Mouse (Mus musculus): Measurements from ENCODE around the gene Tgfb1i1. TPM values are rescaled to one million over a fixed set of nuclear protein-coding genes. Genes with fewer than 3 reads are reported as not detected.

Tgfb1i1 gene
- total RNA-seq, 4 experiments from 2014 or later, result 17.0 to 24.2 (median 20.5) TPM

DNA sequence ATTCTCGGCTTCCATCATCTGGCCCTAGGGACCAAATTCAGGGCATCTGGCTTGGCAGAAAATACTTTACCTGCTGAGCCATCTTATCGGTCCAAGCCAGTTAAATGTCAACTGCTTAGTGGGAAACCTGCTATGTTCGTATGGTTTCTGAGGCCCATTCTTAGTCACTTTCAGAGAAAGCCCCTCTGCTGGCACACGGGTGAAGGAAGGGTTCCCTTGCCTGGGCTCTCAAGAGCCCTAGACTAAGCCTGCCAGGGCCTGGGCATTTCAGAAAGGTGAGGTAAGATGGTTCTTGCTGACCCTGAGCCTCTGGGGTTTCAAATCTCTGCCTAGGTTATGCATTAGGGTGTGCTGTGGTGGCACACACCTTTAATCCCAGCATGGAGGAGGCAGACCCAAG is 1.1 kb upstream of the Tgfb1i1 start:
- DNase-seq, result no peak

DNA sequence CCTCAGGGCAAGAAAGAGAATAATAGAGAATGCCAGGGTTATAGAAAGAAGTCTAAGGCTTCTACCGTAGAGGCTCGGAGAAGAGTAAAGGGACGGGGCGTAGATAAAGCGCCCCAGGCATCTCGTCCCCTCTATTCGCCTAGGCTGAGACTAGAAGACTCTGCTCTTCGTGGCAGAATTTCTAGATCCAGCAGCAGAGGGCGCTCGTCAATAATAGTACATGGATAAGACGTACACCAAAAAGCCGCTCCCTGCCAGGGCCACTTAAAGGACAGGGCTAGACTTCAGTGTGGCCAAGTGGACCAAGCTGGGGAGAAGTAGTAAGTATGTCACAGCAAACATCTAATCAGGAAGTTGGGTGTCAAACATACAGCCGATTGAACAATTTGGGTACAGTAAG is 831 bp downstream of the Tgfb1i1 start:
- DNase-seq, result peak; percentile 71

DNA sequence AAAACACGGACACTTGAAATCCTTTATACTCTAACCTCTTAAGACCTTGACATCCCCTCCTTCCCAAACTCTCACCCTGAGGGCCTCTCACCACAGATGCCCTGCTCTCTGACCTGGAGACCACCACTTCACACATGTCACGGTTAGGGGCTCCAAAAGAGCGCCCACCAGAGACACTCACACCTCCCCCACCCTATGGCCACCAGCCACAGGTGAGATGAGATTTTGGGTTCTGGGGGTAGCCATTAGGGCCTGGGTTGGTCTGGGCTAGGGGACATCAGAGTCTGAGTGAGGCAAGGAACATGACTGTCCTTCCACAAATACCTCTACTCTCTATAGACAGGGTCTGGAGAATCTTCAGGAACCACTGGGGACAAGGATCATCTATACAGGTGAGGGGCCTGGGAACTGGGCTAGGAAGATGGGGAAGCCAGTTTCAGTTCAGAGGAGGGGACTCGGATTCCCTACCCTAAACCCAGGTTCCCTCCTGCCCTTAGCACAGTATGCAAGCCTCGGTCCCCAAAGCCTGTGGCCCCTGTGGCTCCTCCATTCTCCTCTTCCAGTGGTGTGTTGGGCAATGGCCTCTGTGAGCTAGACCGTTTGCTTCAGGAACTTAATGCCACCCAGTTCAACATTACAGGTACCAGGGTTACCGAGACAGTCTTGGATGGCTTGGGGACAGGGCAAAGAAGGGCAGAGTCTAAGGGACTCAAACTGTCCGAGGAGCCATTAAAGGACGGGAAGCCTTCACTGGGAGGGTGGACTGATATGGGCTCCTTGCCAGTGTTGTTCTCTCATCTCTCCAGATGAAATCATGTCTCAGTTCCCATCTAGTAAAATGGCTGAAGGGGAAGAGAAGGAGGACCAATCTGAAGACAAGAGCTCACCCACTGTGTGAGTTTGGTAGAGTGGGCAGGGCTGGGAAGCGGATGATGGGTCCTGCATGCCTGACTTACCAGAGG is 1.8 kb downstream of the Tgfb1i1 start:
- no peak for DNase-seq

DNA sequence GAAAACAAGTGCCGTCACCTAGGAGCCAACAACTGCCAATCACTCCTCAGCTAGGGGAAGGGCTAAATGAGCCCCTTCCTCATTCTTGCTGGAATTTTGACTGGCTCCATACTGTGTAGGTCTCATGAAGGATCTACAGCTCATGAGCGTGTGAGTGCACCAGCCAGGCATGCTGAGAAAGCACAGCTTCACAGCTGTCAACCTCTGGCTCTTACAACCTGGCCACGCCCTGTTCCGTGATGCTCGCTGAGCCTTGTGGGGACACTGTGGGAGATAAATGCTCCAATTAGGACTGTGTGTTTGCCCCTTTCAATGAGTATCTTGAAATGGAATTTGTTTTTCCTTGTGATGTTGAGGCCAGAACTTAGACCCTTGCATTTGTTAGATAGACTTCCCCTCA is 3.4 kb downstream of the Tgfb1i1 start:
- no peak for DNase-seq

DNA sequence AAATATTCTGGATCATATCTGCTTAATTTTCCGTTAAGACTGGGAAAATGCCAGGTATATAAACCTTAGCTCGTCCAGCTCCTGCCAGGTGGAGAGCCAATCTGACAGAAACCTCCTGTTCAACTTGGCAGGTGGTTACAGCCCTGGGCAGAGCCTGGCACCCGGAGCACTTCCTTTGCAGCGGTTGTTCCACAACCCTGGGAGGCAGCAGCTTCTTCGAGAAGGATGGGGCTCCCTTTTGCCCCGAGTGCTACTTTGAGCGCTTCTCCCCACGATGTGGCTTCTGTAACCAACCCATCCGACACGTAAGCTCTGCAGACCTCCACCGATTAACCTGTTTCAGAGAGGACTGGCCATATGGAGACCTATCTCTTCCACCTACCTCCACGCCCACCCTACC is 5.3 kb downstream of the Tgfb1i1 start:
- no peak for DNase-seq

DNA sequence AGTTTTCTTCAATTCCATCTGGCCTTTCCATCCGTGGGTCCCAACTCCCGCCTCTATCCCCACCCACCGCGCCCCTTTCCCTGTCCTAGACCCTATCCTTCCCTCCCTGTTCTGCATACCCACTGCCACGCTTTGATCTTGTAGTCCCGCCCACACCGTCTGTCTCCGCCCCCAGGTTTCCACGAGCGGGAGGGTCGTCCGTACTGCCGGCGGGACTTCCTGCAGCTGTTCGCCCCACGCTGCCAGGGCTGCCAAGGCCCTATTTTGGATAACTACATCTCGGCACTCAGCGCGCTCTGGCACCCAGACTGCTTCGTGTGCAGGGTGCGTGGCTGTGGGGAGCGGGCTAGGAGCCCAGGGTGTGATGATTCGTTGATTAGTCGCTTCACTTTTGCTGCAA is 6.0 kb downstream of the Tgfb1i1 start:
- no peak for DNase-seq

DNA sequence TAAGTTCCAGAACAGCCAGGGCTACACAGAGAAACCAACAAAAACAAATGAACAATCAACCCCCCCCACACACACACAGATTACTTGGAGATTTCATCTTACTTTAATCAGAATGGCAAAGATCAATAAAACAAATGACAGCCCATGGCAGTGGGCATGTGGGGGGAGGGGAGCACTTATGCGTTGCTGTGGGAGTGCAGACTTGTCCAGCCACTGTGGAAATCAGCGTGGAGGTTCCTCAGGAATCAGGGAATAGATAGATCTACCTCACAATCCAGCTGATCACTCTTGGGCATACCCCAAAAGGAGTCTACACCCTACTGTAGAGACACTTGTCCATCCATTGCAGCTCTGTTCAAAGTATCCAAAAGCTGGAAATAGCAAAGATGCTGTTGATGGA is 8.4 kb downstream of the Tgfb1i1 start:
- no peak for DNase-seq

DNA sequence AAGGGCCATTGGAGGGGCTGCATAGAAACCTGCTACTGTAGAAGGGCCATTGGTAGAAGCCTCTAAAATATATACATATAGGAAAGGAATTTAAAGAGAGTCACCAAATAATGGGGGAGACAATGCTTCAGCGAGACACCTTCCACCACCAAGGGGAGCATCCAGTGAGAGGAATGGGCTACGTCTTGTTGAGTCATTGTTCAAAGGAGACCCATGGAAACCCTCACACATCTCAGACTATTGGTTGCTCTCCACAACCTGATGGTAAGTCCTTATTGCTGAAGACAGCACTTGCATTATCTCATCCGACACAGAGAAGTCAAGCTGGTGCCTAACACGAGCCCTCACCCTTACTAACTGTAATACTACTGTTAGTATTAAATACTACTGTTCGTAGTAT is 9.1 kb downstream of the Tgfb1i1 start:
- no peak for DNase-seq

DNA sequence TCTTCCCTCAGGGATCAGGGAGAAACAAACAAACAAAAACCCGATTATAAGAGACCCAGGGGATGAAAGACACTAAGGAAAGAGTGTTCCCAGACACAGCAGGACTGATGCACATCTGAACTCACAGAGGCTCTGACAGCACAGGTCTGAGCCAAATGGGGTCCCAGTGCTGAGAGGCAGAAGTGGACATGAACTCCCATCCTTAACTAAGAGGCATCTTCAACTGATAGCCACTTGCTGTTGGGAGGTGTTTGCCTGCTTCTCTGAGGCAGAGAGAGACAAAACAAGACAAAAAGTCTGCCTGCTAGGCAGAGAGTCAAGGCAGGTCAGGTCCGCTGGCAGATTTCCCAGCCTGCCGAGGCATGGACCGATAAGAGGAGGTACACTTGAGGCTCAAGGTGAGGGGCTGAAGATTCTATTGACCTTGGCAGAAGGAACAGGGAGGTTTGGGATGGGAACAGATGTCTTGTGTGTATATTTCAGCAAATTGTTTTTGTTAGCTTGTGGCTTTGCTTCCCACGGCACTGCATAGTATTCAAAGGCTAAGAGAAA is 10.2 kb downstream of the Tgfb1i1 start:
- DNase-seq, result no peak

DNA sequence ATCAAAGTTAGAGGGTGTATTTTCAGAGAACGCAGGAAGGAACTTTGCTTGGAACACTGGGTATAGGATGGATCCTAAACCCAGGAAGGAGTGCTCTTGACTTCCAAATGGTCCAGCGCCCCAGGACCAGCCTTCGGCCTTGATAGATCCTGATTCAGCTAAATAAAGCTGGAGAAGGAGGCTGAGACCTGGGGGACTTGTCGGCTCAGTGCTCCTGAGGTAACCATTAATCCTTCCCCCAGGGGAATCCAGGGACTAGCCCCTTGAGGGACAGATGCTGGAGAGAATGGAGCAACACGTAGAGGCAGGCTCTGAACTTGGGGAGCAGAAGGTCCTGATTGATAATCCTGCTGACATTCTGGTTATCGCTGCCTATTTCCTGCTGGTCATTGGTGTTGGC is 18.8 kb downstream of the Tgfb1i1 start, which contains the start of gene Slc5a2:
Slc5a2 (plus strand) TSS at position 247 of the 400 bp plus-strand sequence.
- DNase-seq, result no peak

DNA sequence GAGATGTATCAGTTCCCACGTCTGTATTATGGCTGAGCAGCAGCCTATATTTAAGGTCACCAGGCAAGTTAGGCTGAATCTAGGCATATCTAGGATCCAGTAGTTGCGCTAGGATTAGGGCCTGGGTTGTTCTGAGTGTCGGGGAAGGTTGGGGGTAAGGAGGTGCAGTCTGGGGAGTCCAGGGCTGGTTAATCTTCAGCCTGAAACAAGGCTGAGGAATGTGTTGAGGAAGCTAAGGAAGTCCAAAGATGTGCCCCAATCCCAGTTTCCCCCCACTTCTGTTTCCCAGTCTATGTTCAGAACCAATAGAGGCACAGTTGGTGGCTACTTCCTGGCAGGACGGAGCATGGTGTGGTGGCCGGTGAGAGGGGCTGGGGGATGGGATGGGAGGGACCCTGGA is 19.4 kb downstream of the Tgfb1i1 start:
- DNase-seq, result no peak

DNA sequence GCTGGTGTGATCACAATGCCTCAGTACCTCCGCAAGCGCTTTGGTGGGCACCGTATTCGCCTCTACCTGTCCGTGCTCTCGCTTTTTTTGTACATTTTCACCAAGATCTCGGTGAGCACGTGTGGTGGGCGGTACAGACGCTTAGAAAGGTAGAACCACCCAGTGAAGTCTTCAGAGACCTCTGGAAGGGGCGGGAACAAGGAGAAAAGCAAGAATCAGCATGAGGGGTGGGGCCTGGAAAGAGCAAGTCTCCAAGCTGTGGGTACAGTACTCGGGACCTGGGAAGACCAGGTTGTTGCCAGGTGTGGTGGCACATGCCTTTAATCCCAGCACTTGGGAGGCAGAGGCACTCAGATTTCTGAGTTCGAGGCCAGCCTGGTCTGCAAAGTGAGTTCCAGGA is 20.8 kb downstream of the Tgfb1i1 start:
- DNase-seq, result no peak

DNA sequence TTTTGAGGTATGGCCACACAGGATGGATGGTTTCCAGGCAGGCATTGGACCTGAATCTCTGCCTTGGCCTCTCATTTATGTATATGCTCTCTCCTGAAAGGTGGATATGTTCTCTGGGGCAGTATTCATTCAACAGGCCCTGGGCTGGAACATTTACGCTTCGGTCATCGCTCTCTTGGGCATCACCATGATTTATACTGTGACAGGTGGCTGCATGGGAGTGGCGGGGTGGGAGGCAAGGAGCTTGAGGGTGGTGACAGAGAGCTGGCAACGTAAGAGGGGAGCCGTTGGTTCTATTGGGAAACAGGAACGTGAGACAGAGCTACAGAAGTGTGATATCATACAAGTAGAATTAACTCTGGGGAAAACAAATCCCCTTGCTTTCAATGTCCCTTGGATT is 21.2 kb downstream of the Tgfb1i1 start:
- DNase-seq, result no peak

DNA sequence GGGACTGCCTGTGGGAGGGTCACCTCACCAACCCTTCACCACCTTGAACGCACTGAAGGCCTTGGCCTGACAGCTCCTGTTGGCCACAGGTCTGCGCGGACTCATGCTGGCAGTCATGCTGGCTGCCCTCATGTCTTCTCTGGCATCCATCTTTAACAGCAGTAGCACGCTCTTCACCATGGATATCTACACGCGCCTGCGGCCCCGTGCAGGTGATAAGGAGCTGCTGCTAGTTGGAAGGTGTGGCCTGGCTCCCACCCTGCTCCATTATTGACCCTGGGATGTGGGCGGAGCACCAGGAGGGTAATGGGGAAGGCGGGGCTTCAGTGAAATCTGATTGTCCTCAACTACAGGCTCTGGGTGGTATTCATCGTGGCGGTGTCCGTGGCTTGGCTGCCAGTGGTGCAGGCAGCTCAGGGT is 23.8 kb downstream of the Tgfb1i1 start:
- DNase-seq, result no peak

DNA sequence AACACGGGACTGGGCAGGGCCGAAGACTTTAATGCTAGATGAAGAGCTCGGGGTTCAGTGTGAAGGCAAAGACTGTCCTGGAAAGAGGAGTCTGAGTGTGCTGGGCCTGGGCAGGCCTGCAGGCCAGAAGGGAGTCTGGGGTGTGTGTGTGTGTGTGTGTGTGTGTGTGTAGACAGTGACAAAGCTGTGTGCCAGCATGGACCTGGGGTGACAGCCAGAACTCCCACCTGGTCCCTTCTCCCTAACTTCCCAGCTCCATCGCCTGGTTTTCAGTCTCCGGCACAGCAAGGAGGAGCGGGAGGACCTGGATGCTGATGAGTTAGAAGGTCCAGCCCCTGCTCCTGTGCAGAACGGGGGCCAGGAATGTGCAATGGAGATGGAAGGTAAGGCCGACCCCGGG is 24.9 kb downstream of the Tgfb1i1 start:
- no peak for DNase-seq

DNA sequence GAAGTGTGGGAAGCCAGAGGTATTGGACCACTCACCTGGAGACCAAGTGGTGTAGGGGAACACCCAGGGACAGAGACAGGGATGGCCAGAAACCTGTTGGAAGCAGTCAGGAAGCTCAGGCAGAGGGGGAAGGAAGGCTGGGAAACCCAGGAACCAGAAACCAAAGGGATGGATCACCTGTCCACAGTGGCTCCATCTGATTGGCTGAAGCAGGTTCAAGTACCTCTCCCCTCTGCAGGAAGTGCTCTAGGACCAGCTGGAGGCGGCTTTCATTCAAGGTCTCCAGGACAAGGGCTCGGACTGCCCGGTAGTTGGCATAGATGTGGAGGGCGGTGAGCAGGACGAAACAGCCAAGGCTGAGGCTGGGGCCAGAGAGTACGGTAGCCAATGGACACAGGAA is 29.4 kb downstream of the Tgfb1i1 start:
- DNase-seq, result no peak

DNA sequence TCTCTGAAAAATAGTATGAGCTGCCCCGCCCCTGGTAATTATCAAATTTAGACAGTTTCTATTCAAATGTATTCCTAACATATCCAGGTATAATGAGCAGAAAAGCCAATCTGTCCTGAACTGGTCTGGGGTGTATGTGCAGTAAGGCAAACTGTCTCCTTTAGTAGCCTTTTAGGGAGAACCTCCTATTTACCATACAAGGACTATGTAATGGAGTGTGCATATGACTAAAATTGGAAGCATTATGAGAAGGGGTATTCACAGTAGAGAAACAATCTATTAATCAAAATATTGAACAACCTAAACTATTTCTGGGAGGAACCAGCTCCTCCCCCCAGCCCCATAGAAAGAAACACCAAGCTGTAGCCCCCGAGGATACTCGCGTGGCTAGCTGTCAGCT is 33.1 kb downstream of the Tgfb1i1 start:
- DNase-seq, result no peak

DNA sequence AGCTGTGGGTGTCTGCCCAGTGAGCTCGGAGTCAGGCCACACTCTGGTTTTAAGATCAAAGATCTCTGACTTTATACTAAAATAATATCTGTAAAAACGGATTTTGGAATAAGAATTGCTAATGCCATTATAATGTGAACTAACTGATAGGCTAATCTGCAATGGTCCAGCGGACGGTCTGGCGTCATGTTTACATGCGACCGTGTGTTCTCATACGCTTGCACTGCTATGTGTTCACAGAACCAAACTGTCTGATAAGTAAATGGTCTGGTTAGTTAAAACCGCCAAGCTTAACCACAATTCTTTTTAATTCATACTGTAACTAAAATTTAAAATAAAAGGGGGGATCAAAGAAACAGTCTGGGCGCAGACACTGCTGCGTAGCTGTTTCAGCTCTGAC is 35.2 kb downstream of the Tgfb1i1 start:
- no peak for DNase-seq

DNA sequence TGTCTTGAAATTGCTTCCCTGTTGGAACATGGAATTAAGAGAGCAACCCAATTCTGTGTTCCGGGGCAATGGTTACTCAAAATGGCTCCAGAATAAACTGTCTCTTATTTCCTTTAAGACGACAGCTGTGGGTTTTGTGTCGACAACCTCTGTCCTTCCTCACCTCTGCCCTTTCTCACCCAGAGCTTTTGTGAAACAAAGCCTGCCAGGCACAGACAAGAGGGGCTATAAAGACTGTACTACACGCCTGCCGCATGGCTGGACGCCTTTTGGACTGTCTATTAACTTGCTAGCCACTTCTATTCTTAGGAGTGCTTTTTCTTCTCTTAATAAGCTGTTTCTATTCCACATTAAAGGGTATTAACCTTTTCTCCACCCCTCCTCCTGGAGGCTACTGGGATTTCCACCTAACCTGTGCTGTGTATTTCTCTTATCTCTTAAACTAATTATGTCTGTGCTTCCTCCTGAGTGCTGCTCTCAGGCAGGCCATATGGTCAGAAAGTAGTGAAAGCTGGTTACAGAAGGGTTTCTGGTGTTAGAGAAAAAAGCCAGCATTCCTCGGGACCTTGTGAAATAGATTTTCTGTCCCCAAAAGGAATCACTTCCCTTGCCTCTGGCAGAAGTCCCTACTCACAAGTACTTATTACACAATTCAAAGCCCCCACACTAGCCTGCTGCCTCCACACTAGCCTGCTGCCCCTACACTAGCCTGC is 36.1 kb downstream of the Tgfb1i1 start:
- no peak for DNase-seq

DNA sequence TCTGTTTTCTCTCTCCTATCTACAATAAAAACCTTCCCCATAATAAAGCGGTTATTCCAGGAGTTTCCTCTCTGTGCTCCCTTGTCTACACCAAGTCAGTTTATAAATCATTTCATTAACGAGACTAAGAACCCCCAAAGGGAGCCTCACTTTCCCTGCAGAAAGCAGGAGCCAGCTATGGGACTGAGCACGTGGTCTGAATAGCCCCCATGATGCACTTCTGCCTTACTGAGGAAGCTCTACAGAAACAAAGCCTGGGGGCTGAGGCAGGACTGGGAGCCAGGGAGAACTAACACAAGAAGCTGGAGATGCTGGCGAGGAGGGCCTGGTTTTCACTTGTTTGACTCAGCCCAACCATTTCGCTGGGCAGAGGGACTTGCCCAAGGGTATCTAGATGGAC is 37.4 kb downstream of the Tgfb1i1 start:
- no peak for DNase-seq

DNA sequence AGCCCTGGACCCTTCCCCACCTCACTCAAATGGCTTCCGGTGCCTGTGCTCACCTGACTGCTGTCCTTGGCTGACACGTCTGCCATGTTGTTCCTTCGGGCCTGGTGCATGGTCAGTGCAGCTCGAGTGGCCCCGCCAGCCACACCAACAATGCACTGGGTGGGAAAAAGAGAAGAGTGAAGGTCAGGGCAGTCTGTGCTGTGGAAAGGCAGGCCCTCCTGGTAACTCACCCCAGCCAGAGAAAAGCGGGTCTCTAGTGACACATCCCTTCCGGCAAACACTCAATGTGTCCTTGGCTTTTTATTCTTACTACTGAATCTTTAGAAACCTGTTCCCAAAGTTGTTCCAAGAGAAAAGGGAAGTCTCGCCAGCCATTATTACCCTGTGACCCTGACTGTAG is 38.4 kb downstream of the Tgfb1i1 start:
- no peak for DNase-seq

DNA sequence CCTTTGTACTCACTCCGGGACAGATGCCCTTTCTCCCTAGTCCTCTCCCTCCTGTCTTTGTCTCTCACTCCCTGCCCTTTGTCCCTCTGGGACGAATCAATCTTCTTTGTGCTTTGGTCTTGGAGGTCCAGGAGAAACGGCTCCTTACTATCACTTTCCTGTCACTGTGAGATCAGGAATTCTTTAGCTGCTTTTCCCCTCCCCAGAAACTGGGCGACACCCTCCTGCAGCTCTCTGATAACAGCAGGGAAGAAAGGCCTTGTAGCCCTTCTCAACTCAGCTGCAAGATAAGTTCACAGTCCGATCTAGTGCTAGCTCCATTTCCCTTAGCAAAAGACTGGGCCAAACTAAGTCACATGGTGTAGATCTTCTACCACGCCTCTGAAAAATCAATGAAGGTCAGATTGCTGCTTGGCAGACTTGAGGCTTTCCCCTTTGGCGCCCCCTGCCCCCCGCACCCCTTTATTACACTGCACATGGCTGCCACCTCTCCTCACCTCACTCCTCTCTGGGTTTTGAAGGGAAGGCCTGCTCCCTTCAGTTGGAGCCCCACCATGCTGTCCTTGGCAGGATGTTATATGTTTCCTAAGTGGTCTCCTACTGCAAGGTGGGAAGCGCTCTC is 42.4 kb downstream of the Tgfb1i1 start:
- DNase-seq, result no peak

DNA sequence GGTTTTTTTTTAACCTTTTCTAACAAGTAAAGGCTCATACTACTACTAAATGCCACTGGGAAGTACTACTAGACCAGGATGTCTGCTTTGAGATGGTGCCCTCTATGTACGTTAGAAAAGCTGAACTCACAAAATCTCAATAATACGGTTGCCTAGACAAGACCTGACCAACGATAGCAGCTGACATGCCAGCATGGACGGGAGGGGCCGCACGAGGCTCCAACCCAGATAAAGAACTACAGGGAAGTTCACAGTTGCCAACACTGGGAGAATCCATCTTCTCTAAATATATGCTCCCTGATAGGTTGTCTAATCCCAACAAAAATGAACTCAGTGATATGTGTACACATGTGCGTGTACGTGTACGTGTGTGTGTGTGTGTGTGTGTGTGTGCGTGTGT is 48.2 kb downstream of the Tgfb1i1 start:
- no peak for DNase-seq
